ENCODE assay signal across 8 mouse cellular contexts in the genomic region with DNA sequence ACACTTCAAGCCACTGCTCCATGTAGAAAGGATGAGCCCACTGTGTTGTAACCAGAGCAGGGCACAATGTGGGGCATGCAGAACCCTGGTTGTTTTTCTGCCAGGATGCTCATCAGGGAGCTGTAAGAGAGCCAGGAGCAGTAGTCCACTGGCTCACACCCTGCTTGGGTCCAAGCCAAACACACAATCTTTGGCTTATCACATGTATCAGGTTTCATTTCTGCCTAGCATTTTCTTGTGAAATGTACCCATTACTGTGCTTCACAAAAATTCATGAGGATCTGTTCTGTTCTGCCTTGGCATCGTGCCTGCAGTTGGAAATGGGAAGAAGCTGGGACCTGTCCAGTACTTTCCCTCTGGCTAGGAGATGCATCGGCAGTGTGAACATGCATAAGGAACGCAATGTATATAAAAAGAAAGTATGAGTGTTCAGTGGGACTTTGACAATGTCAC.
DNase-seq lines count a peak whose midpoint lies in the region; ATAC-seq and TF ChIP-seq lines count a peak whose summit lies in the region.

No protein-coding gene starts in this region.

- no peak for TF ChIP-seq CTCF in midbrain, postnatal 0 days (IDR thresholded peaks at IDR 0.05)

- no peak overlapping the region for H3K27ac ChIP-seq in midbrain, postnatal 0 days (ENCODE audit: low read depth, low read length)
- no peak overlapping the region for H3K27ac ChIP-seq in midbrain, embryonic 10.5 days (replicated peaks)

- DNase-seq in adrenal gland, adult 8-10 months: peak; percentile 12
- no peak for DNase-seq in adrenal gland, postnatal 4 days (ENCODE audit: low spot score in 2 of 2)
- DNase-seq in midbrain, postnatal 0 days (ENCODE audit: low spot score): peak; percentile 25
- DNase-seq in midbrain, embryonic 10.5 days (ENCODE audit: low spot score): no peak
- peak; percentile 4 for DNase-seq in heart, postnatal 4 days
- DNase-seq in ovary, postnatal 14 days (ENCODE audit: low spot score): peak; percentile 2
- no peak for DNase-seq in kidney, postnatal 10 days

- no peak for ATAC-seq in midbrain, postnatal 0 days (ENCODE audit: low FRiP score)
- no peak for ATAC-seq in megakaryocyte progenitor cell, adult 5-6 weeks (replicated peaks; ENCODE audit: poor library complexity)

- H3K4me1 ChIP-seq in midbrain, postnatal 0 days (ENCODE audit: insufficient read depth, low read length): no peaks in the 10 kb centered on the region
- no peaks in the 10 kb centered on the region for H3K4me1 ChIP-seq in midbrain, embryonic 10.5 days

- no peaks in the 10 kb centered on the region for H3K9me3 ChIP-seq in midbrain, postnatal 0 days (ENCODE audit: low read length)
- no peaks in the 10 kb centered on the region for H3K9me3 ChIP-seq in midbrain, embryonic 10.5 days (replicated peaks)

- no peaks in the 10 kb centered on the region for H3K36me3 ChIP-seq in midbrain, postnatal 0 days (ENCODE audit: insufficient read depth, low read length)
- no peaks in the 10 kb centered on the region for H3K36me3 ChIP-seq in midbrain, embryonic 10.5 days

- no peak overlapping the region for H3K4me2 ChIP-seq in midbrain, postnatal 0 days (ENCODE audit: low read depth, low read length, poor library complexity, severe bottlenecking)

- no peak overlapping the region for H3K9ac ChIP-seq in midbrain, postnatal 0 days (replicated peaks; ENCODE audit: low read length, poor library complexity, severe bottlenecking)

- H3K4me3 ChIP-seq in midbrain, postnatal 0 days (ENCODE audit: low read depth, low read length): no peak overlapping the region
- no peak overlapping the region for H3K4me3 ChIP-seq in midbrain, embryonic 10.5 days

- H3K27me3 ChIP-seq in midbrain, postnatal 0 days (ENCODE audit: insufficient read depth, low read length): no peaks in the 10 kb centered on the region
- no peaks in the 10 kb centered on the region for H3K27me3 ChIP-seq in midbrain, embryonic 10.5 days (ENCODE audit: low read depth, poor library complexity, severe bottlenecking)

- WGBS in midbrain, postnatal 0 days: 83% methylated on average over 3 of the region's 3 CpGs
- 93% methylated on average over 3 of the region's 3 CpGs for WGBS in midbrain, embryonic 10.5 days

Comparison
In these comparisons a context has a peak if more than half of its experiments do, and no peak if none do; other contexts are left out.
1. DNase-seq: peak in adrenal gland, adult 8-10 months (single experiment), midbrain, postnatal 0 days (single experiment), heart, postnatal 4 days (single experiment) and ovary, postnatal 14 days (single experiment); none in adrenal gland, postnatal 4 days (0 of 2), midbrain, embryonic 10.5 days (single experiment) and kidney, postnatal 10 days (single experiment).